ENCODE assay signal across 11 mouse cellular contexts in the genomic region with DNA sequence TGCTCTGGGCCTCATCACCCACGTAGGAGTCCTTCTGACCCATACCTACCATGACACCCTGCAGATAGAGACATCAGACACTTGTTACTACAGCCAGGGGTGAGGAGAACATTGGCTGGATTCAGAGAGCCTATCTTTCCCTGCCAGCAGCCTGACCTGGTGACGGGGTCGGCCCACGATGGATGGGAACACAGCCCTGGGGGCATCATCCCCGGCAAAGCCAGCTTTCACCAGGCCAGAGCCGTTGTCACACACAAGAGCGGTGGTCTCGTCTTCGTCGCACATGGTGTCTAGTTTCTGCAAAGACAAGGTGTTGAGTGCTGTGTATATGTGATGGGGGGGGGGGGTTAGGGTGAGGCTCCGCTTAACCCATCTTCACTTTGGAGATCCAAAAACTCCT. TPM values are rescaled to one million over a fixed set of nuclear protein-coding genes. Genes with fewer than 3 reads are reported as not detected.
"Had no signal": no experiment of that assay in that cellular context is flagged by ENCODE, and none has a peak within 500 bp of the region (broad histone marks: within the 10 kb centered on the region; RNA-seq: fewer than 3 reads in every experiment).

No protein-coding gene starts in this region.

- DNase-seq: kidney, postnatal 25 days; lung, adult 2 months; lung, postnatal 36 days; right cerebral cortex, postnatal 14 days; thymus, postnatal 36 days had no signal

- H3K9me3 ChIP-seq: limb, embryonic 13.5 days; liver, embryonic 15.5 days; midbrain, embryonic 10.5 days had no signal

- H3K9ac ChIP-seq: limb, embryonic 13.5 days; liver, embryonic 15.5 days had no signal

- H3K4me2 ChIP-seq: liver, embryonic 11.5 days; liver, embryonic 15.5 days had no signal

- ATAC-seq: lung, postnatal 0 days had no signal

- H3K4me3 ChIP-seq: liver, embryonic 15.5 days had no signal

- H3K27ac ChIP-seq: limb, embryonic 13.5 days; liver, embryonic 15.5 days; midbrain, embryonic 10.5 days had no signal

RNA-seq across cellular contexts. Expression of a gene that starts 1.1 kb away (rescaled TPM):
- total RNA-seq: megakaryocyte, adult 5-6 weeks had no signal
